Mouse (Mus musculus) limb, embryonic 11.5 days (tissue): ENCODE data around the gene Lrrc1. TPM values are rescaled to one million over a fixed set of nuclear protein-coding genes. Genes with fewer than 3 reads are reported as not detected.

Source experiments
- ATAC-seq: fragments of 200-750 bp; cut with Nextera tagmentation; 2 replicates; pipeline ENCODE4 v1.8.0; 2017; ENCODE audit warnings: low read depth; ENCODE audit not compliant: insufficient number of reproducible peaks, low FRiP score, low TSS enrichment
- DNase-seq: peaks from one replicate; pipeline ENCODE4 v3.0.0-alpha.2; 2015; ENCODE audit warnings: low spot score
- H3K27ac ChIP-seq: fragments of 300-500 bp; sonication (generic); replicated peaks from 2 replicates; pipeline ENCODE4 v1.5.1; 2014; ENCODE audit warnings: low read depth, mild to moderate bottlenecking, low read length
- H3K27me3 ChIP-seq: fragments of 300-500 bp; sonication (generic); 2 replicates; pipeline ENCODE4 v1.6.1; 2014; ENCODE audit warnings: mild to moderate bottlenecking, low read length, mixed read lengths; ENCODE audit not compliant: control insufficient read depth, insufficient read depth
- H3K36me3 ChIP-seq: fragments of 300-500 bp; sonication (generic); 2 replicates; pipeline ENCODE4 v1.6.1; 2014; ENCODE audit warnings: mild to moderate bottlenecking, low read length, moderate library complexity, mixed read lengths; ENCODE audit not compliant: control insufficient read depth, insufficient read depth
- H3K4me1 ChIP-seq: fragments of 300-500 bp; sonication (generic); 2 replicates; pipeline ENCODE4 v1.6.1; 2014; ENCODE audit warnings: low read length, mixed read lengths; ENCODE audit not compliant: control insufficient read depth, insufficient read depth
- H3K4me2 ChIP-seq: fragments of 300-500 bp; sonication (generic); 2 replicates; pipeline ENCODE4 v1.6.1; 2014; ENCODE audit warnings: low read depth, mild to moderate bottlenecking, moderate library complexity; ENCODE audit not compliant: severe bottlenecking
- H3K4me3 ChIP-seq: fragments of 300-500 bp; sonication (generic); 2 replicates; pipeline ENCODE4 v1.5.1; 2014; ENCODE audit warnings: low read depth, low read length
- H3K9ac ChIP-seq: fragments of 300-500 bp; sonication (generic); 2 replicates; pipeline ENCODE4 v1.6.1; 2014; ENCODE audit warnings: mild to moderate bottlenecking, low read length
- H3K9me3 ChIP-seq: fragments of 300-500 bp; sonication (generic); 2 replicates; pipeline ENCODE4 v1.6.1; 2016; ENCODE audit warnings: low read length; ENCODE audit not compliant: control insufficient read depth
- WGBS: fragments of 180-500 bp; shearing (Covaris S2); extraction: QIAGEN DNeasy Blood & Tissue Kit; methylation state at CpG from one replicate; pipeline ENCODE4 v1.1.7; 2014; 5-methylcytosine and 5-hydroxymethylcytosine counted together
- polyA plus RNA-seq: library from polyadenylated mRNA; unstranded; fragments of >200 nt; fragmentation: Nextera tagmentation; extraction: Ambion mirVana; gene quantifications from 2 replicates; pipeline ENCODE4 v1.2.1, GENCODE M21; 2014

Gene Lrrc1
- polyA plus RNA-seq, 1 experiment from 2014 or later: 7.1 TPM

- Histone ChIP-seq H3K9me3 (no peaks in the 10 kb centered on the region), H3K27me3 (no peaks in the 10 kb centered on the region), H3K4me3 (no peak overlapping the region), H3K4me1 (no peaks in the 10 kb centered on the region), H3K36me3 (no peaks in the 10 kb centered on the region), H3K27ac (no peak overlapping the region), H3K9ac (no peak overlapping the region), H3K4me2 (no peak overlapping the region)
- DNase-seq: no peak
- 93% methylated on average over 7 of the region's 7 CpGs for WGBS
- ATAC-seq: no peak
These were observed 57.2 kb downstream of the Lrrc1 start for GRCm38 (mm10) chr9:77487427-77487826.

GRCm38 (mm10) chr9:77485915-77486314 lies 58.8 kb downstream of the Lrrc1 start:
- DNase-seq: no peak
- H3K36me3 ChIP-seq: no peaks in the 10 kb centered on the region
- no peak overlapping the region for H3K4me3 ChIP-seq
- H3K27me3 ChIP-seq: no peaks in the 10 kb centered on the region
- no peaks in the 10 kb centered on the region for H3K9me3 ChIP-seq
- no peak for ATAC-seq
- H3K27ac ChIP-seq: no peak overlapping the region
- H3K9ac ChIP-seq: no peak overlapping the region
- H3K4me1 ChIP-seq: no peaks in the 10 kb centered on the region
- H3K4me2 ChIP-seq: no peak overlapping the region
- 89% methylated on average over 12 of the region's 12 CpGs for WGBS

- no peaks in the 10 kb centered on the region for H3K4me1 ChIP-seq
- no peak overlapping the region for H3K4me2 ChIP-seq
- no peak overlapping the region for H3K4me3 ChIP-seq
- ATAC-seq (no peak), DNase-seq (no peak)
- H3K27me3 ChIP-seq: no peaks in the 10 kb centered on the region
- no peak overlapping the region for H3K9ac ChIP-seq
- H3K9me3 ChIP-seq: no peaks in the 10 kb centered on the region
- H3K36me3 ChIP-seq: no peaks in the 10 kb centered on the region
- H3K27ac ChIP-seq: no peak overlapping the region
- 86% methylated on average over 10 of the region's 10 CpGs for WGBS
These were observed 59.9 kb downstream of the Lrrc1 start for GRCm38 (mm10) chr9:77484751-77485150.

GRCm38 (mm10) chr9:77483559-77483958 lies 61.1 kb downstream of the Lrrc1 start:
- no peak overlapping the region for H3K27ac ChIP-seq
- H3K4me1 ChIP-seq: no peaks in the 10 kb centered on the region
- H3K9ac ChIP-seq: no peak overlapping the region
- no peaks in the 10 kb centered on the region for H3K27me3 ChIP-seq
- no peak overlapping the region for H3K4me2 ChIP-seq
- DNase-seq (no peak), ATAC-seq (no peak)
- H3K9me3 ChIP-seq: no peaks in the 10 kb centered on the region
- 95% methylated on average over 3 of the region's 3 CpGs for WGBS
- no peak overlapping the region for H3K4me3 ChIP-seq
- H3K36me3 ChIP-seq: no peaks in the 10 kb centered on the region

- ATAC-seq: no peak
These were observed 62.4 kb downstream of the Lrrc1 start for GRCm38 (mm10) chr9:77482281-77482680.

GRCm38 (mm10) chr9:77481380-77481779 lies 63.3 kb downstream of the Lrrc1 start:
- DNase-seq (no peak), ATAC-seq (no peak)
- Histone ChIP-seq H3K9ac (no peak overlapping the region), H3K4me3 (no peak overlapping the region), H3K4me1 (no peaks in the 10 kb centered on the region), H3K27ac (no peak overlapping the region), H3K4me2 (no peak overlapping the region), H3K9me3 (no peaks in the 10 kb centered on the region), H3K36me3 (no peaks in the 10 kb centered on the region), H3K27me3 (no peaks in the 10 kb centered on the region)
- WGBS: 75% methylated on average over 7 of the region's 7 CpGs

More at GRCm38 (mm10) chr9:77482281-77482680, 62.4 kb downstream of the Lrrc1 start:
- Histone ChIP-seq H3K9me3 (no peaks in the 10 kb centered on the region), H3K36me3 (no peaks in the 10 kb centered on the region), H3K9ac (no peak overlapping the region), H3K4me1 (no peaks in the 10 kb centered on the region), H3K27me3 (no peaks in the 10 kb centered on the region), H3K27ac (no peak overlapping the region), H3K4me3 (no peak overlapping the region), H3K4me2 (no peak overlapping the region)
- no peak for DNase-seq
- WGBS: 65% methylated on average over 5 of the region's 5 CpGs

GRCm38 (mm10) chr9:77480574-77481319 lies 63.9 kb downstream of the Lrrc1 start:
- whole genome bisulfite sequencing: 82% methylated on average over 9 of the region's 9 CpGs
- H3K4me1 ChIP-seq: no peaks in the 10 kb centered on the region
- DNase-seq: no peak
- no peaks in the 10 kb centered on the region for H3K27me3 ChIP-seq
- no peak overlapping the region for H3K4me3 ChIP-seq
- no peak for ATAC-seq
- H3K36me3 ChIP-seq: no peaks in the 10 kb centered on the region
- no peak overlapping the region for H3K27ac ChIP-seq
- no peak overlapping the region for H3K4me2 ChIP-seq
- no peak overlapping the region for H3K9ac ChIP-seq
- H3K9me3 ChIP-seq: no peaks in the 10 kb centered on the region

GRCm38 (mm10) chr9:77480001-77480400 lies 64.7 kb downstream of the Lrrc1 start:
- Histone ChIP-seq H3K4me2 (no peak overlapping the region), H3K27me3 (no peaks in the 10 kb centered on the region), H3K27ac (no peak overlapping the region), H3K9me3 (no peaks in the 10 kb centered on the region), H3K36me3 (no peaks in the 10 kb centered on the region), H3K4me1 (no peaks in the 10 kb centered on the region), H3K4me3 (no peak overlapping the region), H3K9ac (no peak overlapping the region)
- 90% methylated on average over 7 of the region's 7 CpGs for WGBS
- ATAC-seq (no peak), DNase-seq (no peak)
